ENCODE assay signal across 8 mouse cellular contexts in genomic region chr17:34121879-34122187, GRCm38 (mm10). TPM values are rescaled to one million over a fixed set of nuclear protein-coding genes. Genes with fewer than 3 reads are reported as not detected.
A peak's percentile ranks its signal among the peaks of the same experiment; 100 is the strongest.
DNase-seq lines count a peak whose midpoint lies in the region; ATAC-seq and TF ChIP-seq lines count a peak whose summit lies in the region.

No protein-coding gene starts in this region.

- no peaks in the 10 kb centered on the region for H3K27me3 ChIP-seq in forebrain, embryonic 15.5 days
- H3K27me3 ChIP-seq in liver, embryonic 15.5 days: no peaks in the 10 kb centered on the region

- TF ChIP-seq POLR2A in olfactory bulb, adult 2 months (IDR thresholded peaks at IDR 0.05; ENCODE audit: insufficient read depth, low read depth, low read length): no peak

- peak overlapping the region; percentile 98 for H3K9ac ChIP-seq in forebrain, embryonic 15.5 days (replicated peaks)
- peak overlapping the region; percentile 91 for H3K9ac ChIP-seq in liver, embryonic 15.5 days

- H3K9me3 ChIP-seq in forebrain, embryonic 15.5 days: no peaks in the 10 kb centered on the region
- no peaks in the 10 kb centered on the region for H3K9me3 ChIP-seq in liver, embryonic 15.5 days (replicated peaks)

- TF ChIP-seq CTCF in olfactory bulb, adult 2 months (IDR thresholded peaks at IDR 0.05; ENCODE audit: insufficient read depth, low read depth, low read length): no peak

- ATAC-seq in forebrain, embryonic 15.5 days (replicated peaks): no peak
- no peak for ATAC-seq in liver, embryonic 15.5 days (ENCODE audit: insufficient read depth)

- WGBS in forebrain, embryonic 15.5 days: 2% methylated on average over 10 of the region's 10 CpGs
- whole genome bisulfite sequencing in liver, embryonic 15.5 days (ENCODE audit: insufficient replicate concordance): 2% methylated on average over 7 of the region's 10 CpGs
- WGBS in olfactory bulb, adult 2 months: under 1% methylated on average over 9 of the region's 10 CpGs

- peaks cover 8% of the 10 kb centered on the region for H3K4me1 ChIP-seq in brown adipose tissue, adult 24 weeks (ENCODE audit: control insufficient read depth, insufficient read depth, insufficient read length, low read length)
- H3K4me1 ChIP-seq in forebrain, embryonic 15.5 days: peaks cover 30% of the 10 kb centered on the region
- peaks cover 68% of the 10 kb centered on the region for H3K4me1 ChIP-seq in liver, embryonic 15.5 days (replicated peaks)
- peaks cover 4% of the 10 kb centered on the region for H3K4me1 ChIP-seq in olfactory bulb, adult 2 months (ENCODE audit: control insufficient read depth, insufficient read depth, low read length)

- 0 out of 2 replicates have a peak, but pooled peaks cover 3% of the 10 kb centered on the region for H3K36me3 ChIP-seq in forebrain, embryonic 15.5 days
- peaks cover 20% of the 10 kb centered on the region for H3K36me3 ChIP-seq in liver, embryonic 15.5 days (replicated peaks)

- H3K4me3 ChIP-seq in brown adipose tissue, adult 24 weeks (ENCODE audit: insufficient read depth, low read depth, low read length): peak overlapping the region; percentile 76
- H3K4me3 ChIP-seq in forebrain, embryonic 15.5 days: peak overlapping the region; percentile 90
- H3K4me3 ChIP-seq in liver, embryonic 15.5 days (replicated peaks): peak overlapping the region; percentile 94
- H3K4me3 ChIP-seq in olfactory bulb, adult 2 months (ENCODE audit: insufficient read depth, low read depth, low read length): peak overlapping the region; percentile 74

- H3K27ac ChIP-seq in brown adipose tissue, adult 24 weeks (replicated peaks; ENCODE audit: low read depth, low read length): peak overlapping the region; percentile 99
- peak overlapping the region; percentile 100 for H3K27ac ChIP-seq in forebrain, embryonic 15.5 days (replicated peaks)
- peak overlapping the region; percentile 99 for H3K27ac ChIP-seq in liver, embryonic 15.5 days (replicated peaks)
- H3K27ac ChIP-seq in olfactory bulb, adult 2 months (ENCODE audit: insufficient read depth, low read depth, low read length): peak overlapping the region; percentile 97

- H3K4me2 ChIP-seq in forebrain, embryonic 15.5 days (replicated peaks): peak overlapping the region; percentile 80
- H3K4me2 ChIP-seq in liver, embryonic 15.5 days: peak overlapping the region; percentile 99

- peak; percentile 68 for DNase-seq in right cerebral cortex, postnatal 14 days
- no peak for DNase-seq in right cerebral cortex, adult 18-20 months
- peak; percentile 76 for DNase-seq in kidney, adult 18-20 months
- no peak for DNase-seq in urinary bladder, postnatal 10 days (ENCODE audit: low spot score)

RNA-seq across cellular contexts. Expression of gene Brd2, which starts 0.6 kb away (rescaled TPM):
- polyA plus RNA-seq in brown adipose tissue, adult 24 weeks (2012; ENCODE audit: insufficient read depth, insufficient read length, missing spikeins): 82.7 and 86.3 TPM in 2 replicates
- 132 and 133 TPM in 2 replicates for polyA plus RNA-seq in forebrain, embryonic 15.5 days (2015; fragmentation: Nextera tagmentation; extraction: Ambion mirVana)
- 37.8 and 40.1 TPM in 2 replicates for polyA plus RNA-seq in liver, embryonic 15.5 days (2015; fragmentation: Nextera tagmentation; extraction: Ambion mirVana)
- polyA plus RNA-seq in olfactory bulb, adult 2 months (2012; ENCODE audit: insufficient read depth, insufficient read length, low replicate concordance, missing spikeins): 233 TPM in 1 of 2 replicates, not detected in the other

RNA-seq across cellular contexts. Expression of gene H2-DMa, which starts 2.5 kb away (rescaled TPM):
- polyA plus RNA-seq in brown adipose tissue, adult 24 weeks (2012; ENCODE audit: insufficient read depth, insufficient read length, missing spikeins): 6.9 and 10.5 TPM in 2 replicates
- polyA plus RNA-seq in forebrain, embryonic 15.5 days (2015; fragmentation: Nextera tagmentation; extraction: Ambion mirVana): 12.9 and 13.0 TPM in 2 replicates
- polyA plus RNA-seq in liver, embryonic 15.5 days (2015; fragmentation: Nextera tagmentation; extraction: Ambion mirVana): 6.4 TPM in 2 replicates
- polyA plus RNA-seq in olfactory bulb, adult 2 months (2012; ENCODE audit: insufficient read depth, insufficient read length, low replicate concordance, missing spikeins): not detected in 2 replicates

RNA-seq across cellular contexts. Expression of gene H2-DMb2, which starts 21.3 kb away (rescaled TPM):
- polyA plus RNA-seq in brown adipose tissue, adult 24 weeks (2012; ENCODE audit: insufficient read depth, insufficient read length, missing spikeins): not detected in 2 replicates
- polyA plus RNA-seq in forebrain, embryonic 15.5 days (2015; fragmentation: Nextera tagmentation; extraction: Ambion mirVana): 1.0 and 1.4 TPM in 2 replicates
- polyA plus RNA-seq in liver, embryonic 15.5 days (2015; fragmentation: Nextera tagmentation; extraction: Ambion mirVana): 0.54 and 1.0 TPM in 2 replicates
- polyA plus RNA-seq in olfactory bulb, adult 2 months (2012; ENCODE audit: insufficient read depth, insufficient read length, low replicate concordance, missing spikeins): not detected in 2 replicates

RNA-seq across cellular contexts. Expression of gene H2-Oa, which starts 29.7 kb away (rescaled TPM):
- not detected in 2 replicates for polyA plus RNA-seq in brown adipose tissue, adult 24 weeks (2012; ENCODE audit: insufficient read depth, insufficient read length, missing spikeins)
- 0.15 TPM in 1 of 2 replicates, not detected in the other for polyA plus RNA-seq in forebrain, embryonic 15.5 days (2015; fragmentation: Nextera tagmentation; extraction: Ambion mirVana)
- 0.17 and 0.40 TPM in 2 replicates for polyA plus RNA-seq in liver, embryonic 15.5 days (2015; fragmentation: Nextera tagmentation; extraction: Ambion mirVana)
- polyA plus RNA-seq in olfactory bulb, adult 2 months (2012; ENCODE audit: insufficient read depth, insufficient read length, low replicate concordance, missing spikeins): not detected in 2 replicates

RNA-seq across cellular contexts. Expression of gene H2-DMb1, which starts 31.0 kb away (rescaled TPM):
- 11.1 and 14.7 TPM in 2 replicates for polyA plus RNA-seq in brown adipose tissue, adult 24 weeks (2012; ENCODE audit: insufficient read depth, insufficient read length, missing spikeins)
- polyA plus RNA-seq in forebrain, embryonic 15.5 days (2015; fragmentation: Nextera tagmentation; extraction: Ambion mirVana): 0.88 and 0.91 TPM in 2 replicates
- polyA plus RNA-seq in liver, embryonic 15.5 days (2015; fragmentation: Nextera tagmentation; extraction: Ambion mirVana): 1.6 and 1.7 TPM in 2 replicates
- polyA plus RNA-seq in olfactory bulb, adult 2 months (2012; ENCODE audit: insufficient read depth, insufficient read length, low replicate concordance, missing spikeins): not detected in 2 replicates

Comparison
In these comparisons a context has a peak if more than half of its experiments do, and no peak if none do; other contexts are left out.
1. DNase-seq: peak in right cerebral cortex, postnatal 14 days (single experiment) and kidney, adult 18-20 months (single experiment); none in right cerebral cortex, adult 18-20 months (single experiment) and urinary bladder, postnatal 10 days (single experiment).
2. Peak in every context shown above with its lines, with median percentiles within 50 percentile points of each other: H3K27ac ChIP-seq and H3K4me3 ChIP-seq.